Mouse (Mus musculus) brain, embryonic 14.5 days (tissue): ENCODE data around the gene Itga11. TPM values are rescaled to one million over a fixed set of nuclear protein-coding genes. Genes with fewer than 3 reads are reported as not detected.
"Not testable (repeated sequence)": the region's sequence is repeated elsewhere in the genome, so short reads cannot be mapped to it uniquely, and the experiment has no call there.

Source experiments
- DNase-seq: peaks from one replicate; pipeline ENCODE4 v3.0.0-alpha.2; 2011; ENCODE audit warnings: low read depth
- CTCF ChIP-seq: fragments of 200-500 bp; IDR thresholded peaks from 2 replicates; pipeline ENCODE4 v1.5.1; 2012; ENCODE audit warnings: inconsistent platforms, mild to moderate bottlenecking, moderate library complexity, borderline replicate concordance; ENCODE audit not compliant: insufficient read depth, insufficient read length; ENCODE audit errors: extremely low read depth
- POLR2A ChIP-seq: fragments of 200-500 bp; IDR thresholded peaks from 2 replicates; pipeline ENCODE4 v1.6.1; 2012; ENCODE audit warnings: mild to moderate bottlenecking, inconsistent platforms, borderline replicate concordance; ENCODE audit not compliant: poor library complexity, insufficient read depth, insufficient read length, severe bottlenecking; ENCODE audit errors: extremely low read depth
- polyA plus RNA-seq: library from polyadenylated mRNA; depleted of rRNA; stranded (reverse); fragments of >200 nt; gene quantifications from 2 replicates; pipeline ENCODE4 v1.2.3, GENCODE M21; 2012

The Itga11 gene
- polyA plus RNA-seq, 1 experiment, result 4.2 TPM

- TF ChIP-seq POLR2A (no peak), CTCF (no peak)
- DNase-seq, result peak; percentile 72
These were observed 134.8 kb downstream of the Itga11 start for GRCm38 (mm10) chr9:62812216-62813049.

GRCm38 (mm10) chr9:62814751-62815150 is 137.1 kb downstream of the Itga11 start:
- DNase-seq, result no peak
- TF ChIP-seq CTCF (no peak), POLR2A (no peak)

GRCm38 (mm10) chr9:62816323-62817098 is 138.9 kb downstream of the Itga11 start:
- DNase-seq, result no peak
- TF ChIP-seq POLR2A, result no peak
- no peak for TF ChIP-seq CTCF

GRCm38 (mm10) chr9:62817099-62817571 is 139.5 kb downstream of the Itga11 start:
- TF ChIP-seq POLR2A (no peak), CTCF (no peak)
- DNase-seq, result peak; percentile 71

- no peak for TF ChIP-seq POLR2A
- no peak for TF ChIP-seq CTCF
- no peak for DNase-seq
These were observed 140.4 kb downstream of the Itga11 start for GRCm38 (mm10) chr9:62817828-62818614.

GRCm38 (mm10) chr9:62819494-62819893 is 141.9 kb downstream of the Itga11 start:
- DNase-seq, result no peak
- TF ChIP-seq CTCF (no peak), POLR2A (no peak)

GRCm38 (mm10) chr9:62819910-62820309 is 142.3 kb downstream of the Itga11 start:
- DNase-seq, result not testable (repeated sequence)

GRCm38 (mm10) chr9:62820829-62821228 is 143.2 kb downstream of the Itga11 start:
- no peak for TF ChIP-seq POLR2A
- TF ChIP-seq CTCF, result no peak
- DNase-seq, result no peak

GRCm38 (mm10) chr9:62821811-62822210 is 144.2 kb downstream of the Itga11 start:
- DNase-seq, result no peak
- TF ChIP-seq POLR2A (no peak), CTCF (no peak)

GRCm38 (mm10) chr9:62825791-62826393 is 148.3 kb downstream of the Itga11 start:
- no peak for TF ChIP-seq POLR2A
- no peak for TF ChIP-seq CTCF
- DNase-seq, result peak; percentile 61

- no peak for TF ChIP-seq CTCF
- TF ChIP-seq POLR2A, result no peak
- no peak for DNase-seq
These were observed 148.8 kb downstream of the Itga11 start for GRCm38 (mm10) chr9:62826456-62826855.
